In genomic region chr2:146568171-146568842, GRCm38 (mm10) we compare ENCODE assay signal across 26 mouse cellular contexts. TPM values are rescaled to one million over a fixed set of nuclear protein-coding genes. Genes with fewer than 3 reads are reported as not detected.
DNase-seq lines count a peak whose midpoint lies in the region; ATAC-seq lines count a peak whose summit lies in the region.
"Had no signal": no experiment of that assay in that cellular context is flagged by ENCODE, and none has a peak within 500 bp of the region (broad histone marks: within the 10 kb centered on the region; RNA-seq: fewer than 3 reads in every experiment).

No protein-coding gene starts in this region.

- DNase-seq in heart, adult 11 months: peak; percentile 81
- no peak for DNase-seq in heart, adult 18-20 months
- DNase-seq in limb, embryonic 11.5 days (ENCODE audit: low spot score): peak; percentile 28
- DNase-seq in limb, embryonic 10.5 days (ENCODE audit: low spot score): no peak
- DNase-seq in forelimb bud, embryonic 11.5 days (ENCODE audit: low read depth, low spot score): peak; percentile 70
- DNase-seq in thymus, adult 18-20 months: no peak
- DNase-seq in urinary bladder, postnatal 25 days (ENCODE audit: low spot score): no peak
- DNase-seq: adrenal gland, postnatal 14 days; cerebellum, adult 11-12 months; cerebellum, adult 9-11 months; gastrocnemius, postnatal 36 days; kidney, adult 2 months; lung, adult 2 months; lung, postnatal 10 days; retina, postnatal 1 day; right cerebral cortex, postnatal 14 days had no signal

- H3K4me1 ChIP-seq in limb, embryonic 11.5 days (ENCODE audit: control insufficient read depth, insufficient read depth, low read length): 0 out of 2 replicates have a peak, but pooled peaks cover 2% of the 10 kb centered on the region
- peaks cover 9% of the 10 kb centered on the region; the same call in 1 of the 2 replicates for H3K4me1 ChIP-seq in limb, embryonic 10.5 days
- H3K4me1 ChIP-seq in stomach, embryonic 16.5 days (ENCODE audit: control insufficient read depth, insufficient read depth, low read length): no peaks in the 10 kb centered on the region
- H3K4me1 ChIP-seq: liver, embryonic 12.5 days; midbrain, embryonic 15.5 days; neural tube, embryonic 15.5 days had no signal

- ATAC-seq in limb, embryonic 11.5 days (ENCODE audit: insufficient number of reproducible peaks, low FRiP score, low TSS enrichment, low read depth): peak; percentile 49; the same call in 1 of the 2 replicates
- peak; percentile 44; the same call in 1 of the 2 replicates for ATAC-seq in stomach, embryonic 16.5 days (ENCODE audit: insufficient read depth, low FRiP score)
- ATAC-seq: forebrain, embryonic 14.5 days; hindbrain, embryonic 16.5 days; liver, embryonic 12.5 days; midbrain, embryonic 15.5 days; Patski had no signal

- H3K27me3 ChIP-seq in limb, embryonic 11.5 days (ENCODE audit: control insufficient read depth, insufficient read depth, low read length): no peaks in the 10 kb centered on the region
- H3K27me3 ChIP-seq in limb, embryonic 10.5 days (ENCODE audit: low read depth, poor library complexity, severe bottlenecking): no peaks in the 10 kb centered on the region
- H3K27me3 ChIP-seq in stomach, embryonic 16.5 days (ENCODE audit: control insufficient read depth, insufficient read depth, low read length): no peaks in the 10 kb centered on the region
- H3K27me3 ChIP-seq: heart, embryonic 15.5 days; limb, embryonic 13.5 days; liver, embryonic 12.5 days; midbrain, embryonic 15.5 days; neural tube, embryonic 15.5 days had no signal

- WGBS in limb, embryonic 11.5 days: 65% methylated on average over 11 of the region's 11 CpGs
- 76% methylated on average over 11 of the region's 11 CpGs for WGBS in limb, embryonic 10.5 days
- WGBS in stomach, embryonic 16.5 days: 63% methylated on average over 11 of the region's 11 CpGs

- H3K4me2 ChIP-seq in limb, embryonic 11.5 days (ENCODE audit: low read depth, severe bottlenecking): no peak overlapping the region
- H3K4me2 ChIP-seq in stomach, embryonic 16.5 days (ENCODE audit: low read depth, low read length): no peak overlapping the region
- H3K4me2 ChIP-seq: heart, embryonic 15.5 days; limb, embryonic 13.5 days; liver, embryonic 12.5 days; midbrain, embryonic 15.5 days; neural tube, embryonic 15.5 days had no signal

- no peaks in the 10 kb centered on the region for H3K9me3 ChIP-seq in limb, embryonic 11.5 days (ENCODE audit: control insufficient read depth, low read length)
- H3K9me3 ChIP-seq in limb, embryonic 10.5 days (replicated peaks): no peaks in the 10 kb centered on the region
- no peaks in the 10 kb centered on the region for H3K9me3 ChIP-seq in stomach, embryonic 16.5 days (replicated peaks; ENCODE audit: control insufficient read depth, low read length)
- H3K9me3 ChIP-seq: heart, embryonic 15.5 days; limb, embryonic 13.5 days; liver, embryonic 12.5 days; midbrain, embryonic 15.5 days; neural tube, embryonic 15.5 days had no signal

- H3K36me3 ChIP-seq in limb, embryonic 11.5 days (ENCODE audit: control insufficient read depth, insufficient read depth, low read length): no peaks in the 10 kb centered on the region
- H3K36me3 ChIP-seq in limb, embryonic 10.5 days: no peaks in the 10 kb centered on the region
- H3K36me3 ChIP-seq in stomach, embryonic 16.5 days (ENCODE audit: control insufficient read depth, insufficient read depth, low read length): no peaks in the 10 kb centered on the region
- H3K36me3 ChIP-seq: heart, embryonic 15.5 days; limb, embryonic 13.5 days; liver, embryonic 12.5 days; midbrain, embryonic 15.5 days; neural tube, embryonic 15.5 days had no signal

- H3K4me3 ChIP-seq in limb, embryonic 11.5 days (ENCODE audit: low read depth, low read length): no peak overlapping the region
- no peak overlapping the region for H3K4me3 ChIP-seq in limb, embryonic 10.5 days
- no peak overlapping the region for H3K4me3 ChIP-seq in stomach, embryonic 16.5 days (replicated peaks; ENCODE audit: low read length)
- H3K4me3 ChIP-seq: heart, embryonic 15.5 days; limb, embryonic 13.5 days; liver, embryonic 12.5 days; midbrain, embryonic 15.5 days; neural tube, embryonic 15.5 days had no signal

- no peak overlapping the region for H3K9ac ChIP-seq in limb, embryonic 11.5 days (ENCODE audit: low read length)
- H3K9ac ChIP-seq in stomach, embryonic 16.5 days (ENCODE audit: low read length): no peak overlapping the region
- H3K9ac ChIP-seq: heart, embryonic 15.5 days; limb, embryonic 13.5 days; liver, embryonic 12.5 days; midbrain, embryonic 15.5 days; neural tube, embryonic 15.5 days had no signal

- H3K27ac ChIP-seq in limb, embryonic 11.5 days (replicated peaks; ENCODE audit: low read depth, low read length): no peak overlapping the region
- no peak overlapping the region for H3K27ac ChIP-seq in limb, embryonic 10.5 days
- no peak overlapping the region for H3K27ac ChIP-seq in stomach, embryonic 16.5 days (ENCODE audit: low read length)
- H3K27ac ChIP-seq: heart, embryonic 15.5 days; limb, embryonic 13.5 days; liver, embryonic 12.5 days; macrophage; midbrain, embryonic 15.5 days; neural tube, embryonic 15.5 days had no signal

RNA-seq across cellular contexts. Expression of gene Ralgapa2, which starts 56.2 kb away (rescaled TPM):
- total RNA-seq in heart, adult 18-20 months (2021): 10 to 100 TPM; 38.7 to 41.1 TPM
- 6.4 and 7.4 TPM in 2 replicates for polyA plus RNA-seq in limb, embryonic 11.5 days (2014; fragmentation: Nextera tagmentation; extraction: Ambion mirVana)
- polyA plus RNA-seq in limb, embryonic 10.5 days (2016; fragmentation: Nextera tagmentation; extraction: Ambion mirVana): 9.0 and 10.5 TPM in 2 replicates
- polyA plus RNA-seq in stomach, embryonic 16.5 days (2015; fragmentation: Nextera tagmentation; extraction: Ambion mirVana): 6.2 and 9.6 TPM in 2 replicates

Comparison
In these comparisons a context has a peak if more than half of its experiments do, and no peak if none do; other contexts are left out.
1. DNase-seq: peak in heart, adult 11 months (single experiment), limb, embryonic 11.5 days (single experiment) and forelimb bud, embryonic 11.5 days (single experiment); none in heart, adult 18-20 months (0 of 2), limb, embryonic 10.5 days (single experiment), thymus, adult 18-20 months (0 of 2) and urinary bladder, postnatal 25 days (single experiment).